Mouse (Mus musculus) central nervous system, embryonic 11.5 days (tissue): ENCODE results near the gene Mfsd10. TPM values are rescaled to one million over a fixed set of nuclear protein-coding genes. Genes with fewer than 3 reads are reported as not detected.

Source experiments
- polyA plus RNA-seq: library from polyadenylated mRNA; depleted of rRNA; stranded (reverse); fragments of >200 nt; gene quantifications from 2 replicates; pipeline ENCODE4 v1.2.3, GENCODE M21; 2012; rRNA removed

The Mfsd10 gene
- 87.4 and 128 TPM in 2 replicates for polyA plus RNA-seq

DNA sequence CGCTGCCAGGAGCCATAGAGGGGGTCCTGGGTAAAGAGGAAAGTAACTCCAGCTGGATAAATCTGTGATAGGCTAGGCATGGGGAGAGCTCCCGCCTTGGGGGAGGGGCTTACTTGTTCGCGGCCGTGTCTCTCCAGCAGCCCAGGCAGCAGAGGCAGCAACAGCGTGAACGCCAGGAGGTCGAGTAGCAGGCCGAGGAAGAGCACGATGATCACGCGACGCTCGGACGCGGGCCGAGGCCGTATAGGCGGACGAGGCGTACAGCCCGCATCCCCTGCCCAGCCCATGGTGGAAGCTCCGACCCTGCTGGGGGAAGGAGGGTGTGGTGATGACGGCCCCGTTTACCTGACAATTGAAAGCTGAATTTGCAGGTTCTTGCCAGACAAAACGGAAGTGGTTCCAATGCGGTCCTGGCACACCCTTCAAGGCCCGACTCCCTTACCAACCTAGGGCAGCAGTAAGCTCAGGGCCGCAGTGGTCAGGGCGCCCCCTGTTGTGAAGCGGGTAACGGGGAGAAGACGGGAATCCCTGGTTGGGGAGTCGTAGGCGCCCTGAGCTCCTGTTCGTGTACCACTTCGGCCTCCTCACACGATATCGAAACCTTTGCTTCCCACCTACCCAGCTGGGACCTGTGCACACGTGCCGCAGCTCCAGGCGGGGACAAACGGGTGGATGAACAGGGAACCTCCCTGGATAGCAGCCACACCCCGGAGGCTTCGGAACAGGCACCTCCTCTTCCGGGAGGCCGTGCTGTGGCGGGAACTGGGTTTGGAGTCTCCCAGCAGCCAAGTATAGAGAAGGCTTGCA is at the start of gene Mfsd10:
Gene Mfsd10 (minus strand): TSS at position 732 of the 807 bp plus-strand sequence.

GRCm38 (mm10) chr5:34659686-34660590 is 22.9 kb upstream of the Mfsd10 start, which contains the start of the genes Nop14 and Grk4:
Gene Nop14, minus strand, starts transcription at chr5:34660148.
Gene Grk4, plus strand, starts transcription at chr5:34660379.

Other genes starting within 250 kb of the Mfsd10 start
- gene Tnip2, start 123.2 kb downstream of the Mfsd10 start, polyA plus RNA-seq, result 7.8 and 10.3 TPM in 2 replicates
- gene Sh3bp2, start 111.4 kb downstream of the Mfsd10 start, polyA plus RNA-seq, result 17.2 and 19.8 TPM in 2 replicates
- gene Add1, start 63.5 kb downstream of the Mfsd10 start, polyA plus RNA-seq, result 176 and 189 TPM in 2 replicates
- gene Nop14, start 22.9 kb upstream of the Mfsd10 start, polyA plus RNA-seq, result 32.9 and 37.4 TPM in 2 replicates
- 2.2 and 3.1 TPM in 2 replicates for gene Grk4, start 23.2 kb upstream of the Mfsd10 start, polyA plus RNA-seq
- 19.0 and 25.7 TPM in 2 replicates for gene Htt, start 124.5 kb upstream of the Mfsd10 start, polyA plus RNA-seq